Mouse (Mus musculus): Measurements from ENCODE around the gene Fam151b. TPM values are rescaled to one million over a fixed set of nuclear protein-coding genes. Genes with fewer than 3 reads are reported as not detected.

Gene Fam151b
- polyA plus RNA-seq (2014; fragmentation: Nextera tagmentation; extraction: Ambion mirVana), result 0.42 and 0.45 TPM in 2 replicates

DNA sequence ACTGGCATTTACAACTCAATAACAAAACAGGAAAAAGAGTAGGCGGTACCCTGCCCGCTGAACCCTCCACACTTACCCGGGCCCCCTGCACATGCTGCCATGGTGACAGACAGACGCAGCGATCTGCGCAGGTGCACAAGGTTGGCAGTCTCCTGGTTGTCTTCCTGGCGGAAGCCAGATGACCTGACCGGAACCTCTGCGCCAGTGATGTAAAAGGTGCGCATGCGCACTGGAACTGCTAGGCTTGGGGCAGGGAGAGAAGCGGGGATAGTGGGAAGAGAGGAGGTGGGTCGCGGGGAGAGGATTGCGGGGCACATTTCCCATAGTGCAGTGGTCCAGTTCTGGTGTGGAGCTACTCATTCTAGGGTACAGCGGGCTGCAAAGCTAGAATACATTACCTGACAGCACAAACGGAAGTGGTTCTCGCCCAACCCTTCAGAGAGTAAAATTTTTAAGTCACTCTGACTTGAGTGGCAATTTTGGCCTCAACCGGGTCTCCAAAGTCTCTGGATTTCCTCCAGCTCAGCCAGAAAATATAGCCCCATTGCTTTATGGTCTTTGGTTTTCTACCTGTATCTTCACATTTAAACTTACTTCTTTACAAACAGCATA is at the start of gene Fam151b:
Gene Fam151b (minus strand): TSS at position 164 of the 612 bp plus-strand sequence.
- H3K4me3 ChIP-seq (ENCODE audit: low read depth, low read length), result peak within 1 kb of the TSS; percentile 39
- peak; percentile 99 for ATAC-seq (ENCODE audit: insufficient number of reproducible peaks, insufficient read depth, low FRiP score, low read depth)
- no peak within 1 kb of the TSS; the same call in 1 of the 2 replicates for H3K9ac ChIP-seq (replicated peaks; ENCODE audit: low read depth, low read length)
- H3K27ac ChIP-seq (ENCODE audit: low read length), result peak within 1 kb of the TSS; percentile 10; the same call in 1 of the 2 replicates
- no peaks in the 10 kb centered on the region for H3K4me1 ChIP-seq (ENCODE audit: control insufficient read depth, insufficient read depth, low read length)
- H3K36me3 ChIP-seq (ENCODE audit: control insufficient read depth, insufficient read depth, low read length), result peaks cover 5% of the 10 kb centered on the region; the same call in 1 of the 2 replicates
- H3K9me3 ChIP-seq (ENCODE audit: control insufficient read depth, low read depth, low read length), result no peaks in the 10 kb centered on the region
- no peaks in the 10 kb centered on the region for H3K27me3 ChIP-seq (ENCODE audit: control insufficient read depth, insufficient read depth, low read length)
- peak within 1 kb of the TSS; percentile 62 for H3K4me2 ChIP-seq (replicated peaks; ENCODE audit: low read depth, low read length)
- 8% methylated on average over 19 of the region's 19 CpGs for WGBS

DNA sequence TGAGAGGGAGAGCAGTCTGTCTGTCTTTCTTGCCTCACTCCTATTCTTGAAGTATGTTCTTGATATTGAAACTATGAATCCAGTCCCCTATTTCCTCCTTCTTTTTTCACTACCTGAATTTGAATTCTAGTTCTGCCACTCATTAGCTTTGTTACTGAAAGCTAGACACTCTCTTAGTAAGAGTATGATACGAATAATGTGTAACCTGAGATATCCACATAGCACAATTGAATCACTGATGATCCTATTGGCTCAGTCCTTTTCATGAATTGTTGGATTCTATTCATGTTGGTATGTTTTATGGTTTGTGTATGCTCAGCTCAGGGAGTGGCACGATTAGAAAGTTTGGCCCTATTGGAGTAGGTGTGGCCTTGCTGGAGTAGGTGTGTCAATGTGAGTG is 48.4 kb upstream of the Fam151b start:
- Histone ChIP-seq H3K4me2 (replicated peaks; ENCODE audit: low read depth, low read length) (no peak overlapping the region), H3K4me3 (ENCODE audit: low read depth, low read length) (no peak overlapping the region), H3K27ac (ENCODE audit: low read length) (no peak overlapping the region), H3K27me3 (ENCODE audit: control insufficient read depth, insufficient read depth, low read length) (no peaks in the 10 kb centered on the region), H3K4me1 (ENCODE audit: control insufficient read depth, insufficient read depth, low read length) (peaks cover 9% of the 10 kb centered on the region; the same call in 1 of the 2 replicates), H3K9me3 (ENCODE audit: control insufficient read depth, low read depth, low read length) (no peaks in the 10 kb centered on the region), H3K36me3 (ENCODE audit: control insufficient read depth, insufficient read depth, low read length) (no peaks in the 10 kb centered on the region), H3K9ac (replicated peaks; ENCODE audit: low read depth, low read length) (no peak overlapping the region)
- 64% methylated on average over 2 of the region's 2 CpGs for WGBS
- no peak for ATAC-seq (ENCODE audit: insufficient number of reproducible peaks, insufficient read depth, low FRiP score, low read depth)

DNA sequence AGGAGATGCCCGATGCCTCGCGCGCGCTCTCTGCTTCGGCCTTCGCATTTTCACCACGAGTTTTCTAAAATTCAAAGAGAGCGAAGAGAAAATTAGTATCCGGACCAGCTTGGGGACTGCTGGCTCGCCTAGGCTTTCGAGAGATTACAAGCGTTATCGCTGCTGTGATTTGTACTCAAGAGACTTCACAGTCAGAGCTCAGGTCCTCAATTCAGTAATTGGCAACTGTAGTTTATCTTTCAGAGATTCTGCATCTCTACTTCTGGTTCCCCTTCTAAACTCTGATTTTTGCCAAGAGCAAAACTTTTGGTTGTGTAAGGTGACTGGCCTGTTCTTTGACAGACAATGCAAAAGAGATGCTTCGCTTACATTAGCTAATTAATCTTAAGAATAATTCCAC is 47.4 kb upstream of the Fam151b start:
- Histone ChIP-seq H3K4me2 (replicated peaks; ENCODE audit: low read depth, low read length) (peak overlapping the region; percentile 66), H3K27ac (ENCODE audit: low read length) (peak overlapping the region; percentile 93), H3K9ac (replicated peaks; ENCODE audit: low read depth, low read length) (peak overlapping the region; percentile 74), H3K9me3 (ENCODE audit: control insufficient read depth, low read depth, low read length) (no peaks in the 10 kb centered on the region), H3K27me3 (ENCODE audit: control insufficient read depth, insufficient read depth, low read length) (no peaks in the 10 kb centered on the region), H3K4me1 (ENCODE audit: control insufficient read depth, insufficient read depth, low read length) (peaks cover 9% of the 10 kb centered on the region; the same call in 1 of the 2 replicates), H3K36me3 (ENCODE audit: control insufficient read depth, insufficient read depth, low read length) (no peaks in the 10 kb centered on the region), H3K4me3 (ENCODE audit: low read depth, low read length) (peak overlapping the region; percentile 76)
- ATAC-seq (ENCODE audit: insufficient number of reproducible peaks, insufficient read depth, low FRiP score, low read depth), result 0 out of 2 replicates have a peak, but pooled peaks have one; percentile 1
- WGBS, result 5% methylated on average over 15 of the region's 15 CpGs

DNA sequence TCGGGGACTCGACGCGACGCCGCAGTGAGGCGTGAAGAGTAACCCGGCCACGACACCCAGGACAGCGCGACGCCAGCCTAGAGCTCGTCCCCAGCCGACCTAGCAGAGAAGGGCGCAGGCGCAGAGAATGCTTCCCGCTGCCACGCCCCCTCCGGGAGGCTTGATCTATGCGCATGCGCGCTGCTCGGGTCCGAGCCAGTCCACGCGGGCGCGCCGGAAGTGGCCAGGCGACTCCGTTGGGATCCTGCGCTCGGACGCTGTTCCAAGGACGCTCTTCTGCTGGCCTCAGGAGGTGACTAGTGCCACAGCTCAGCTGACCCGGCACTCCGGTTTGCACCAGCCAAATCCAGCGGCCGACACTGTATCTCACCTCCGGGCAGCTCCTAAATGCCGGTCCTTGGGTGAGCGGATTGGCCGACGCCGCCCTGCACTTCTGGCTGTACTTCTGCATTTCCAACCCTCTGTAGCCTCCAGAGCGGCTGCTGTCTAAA is 47.0 kb upstream of the Fam151b start, which contains the start of gene Zfyve16:
Gene Zfyve16 (minus strand): TSS at position 148 of the 491 bp plus-strand sequence.
- Histone ChIP-seq H3K27me3 (ENCODE audit: control insufficient read depth, insufficient read depth, low read length) (no peaks in the 10 kb centered on the region), H3K9me3 (ENCODE audit: control insufficient read depth, low read depth, low read length) (no peaks in the 10 kb centered on the region), H3K9ac (replicated peaks; ENCODE audit: low read depth, low read length) (peak within 1 kb of the TSS; percentile 74), H3K4me1 (ENCODE audit: control insufficient read depth, insufficient read depth, low read length) (peaks cover 9% of the 10 kb centered on the region; the same call in 1 of the 2 replicates), H3K4me3 (ENCODE audit: low read depth, low read length) (peak within 1 kb of the TSS; percentile 76), H3K4me2 (replicated peaks; ENCODE audit: low read depth, low read length) (peak within 1 kb of the TSS; percentile 66), H3K36me3 (ENCODE audit: control insufficient read depth, insufficient read depth, low read length) (no peaks in the 10 kb centered on the region), H3K27ac (ENCODE audit: low read length) (peak within 1 kb of the TSS; percentile 93)
- under 1% methylated on average over 46 of the region's 46 CpGs for WGBS
- ATAC-seq (ENCODE audit: insufficient number of reproducible peaks, insufficient read depth, low FRiP score, low read depth), result peak; percentile 96

DNA sequence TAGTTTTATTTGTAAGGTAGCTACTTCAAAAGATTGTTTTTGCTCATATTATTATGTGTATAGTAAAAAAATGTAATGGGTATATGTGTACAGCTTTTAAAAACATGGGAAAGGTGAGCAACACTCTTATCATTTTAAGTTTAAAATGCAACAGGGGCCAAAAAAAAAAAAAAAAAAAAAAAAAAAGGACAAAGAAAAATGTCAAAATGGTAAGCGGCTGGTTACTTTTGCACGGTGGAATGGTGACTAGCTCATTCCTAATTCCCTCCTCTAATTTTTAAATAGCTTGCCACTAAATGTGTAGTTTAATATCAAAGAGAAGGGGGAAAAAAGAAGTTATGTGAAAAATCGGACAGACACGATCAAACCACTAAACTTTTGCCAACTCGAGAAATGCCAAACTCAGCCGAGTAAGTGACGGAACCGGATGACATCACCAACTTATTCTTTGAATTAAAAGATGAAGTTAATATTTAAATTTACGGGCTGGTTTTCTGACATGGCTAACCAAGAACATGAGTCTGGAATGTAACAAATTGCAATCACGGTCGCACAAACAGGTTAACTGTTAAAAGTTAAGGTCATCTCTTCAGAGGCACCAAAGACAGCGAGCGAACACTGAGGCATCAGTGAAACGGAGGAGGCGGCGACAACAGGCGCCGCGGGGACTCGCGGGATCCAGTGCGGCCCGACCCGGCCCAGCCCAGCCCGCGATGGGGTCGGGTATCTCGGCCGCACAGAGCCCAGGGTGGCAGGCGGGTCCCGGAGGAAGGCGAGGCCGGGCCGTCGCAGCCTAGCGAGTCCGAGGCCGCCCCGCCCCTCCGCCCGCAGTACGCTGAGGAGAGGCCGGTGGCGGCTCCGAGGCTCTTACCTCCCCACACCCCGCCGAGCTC is 46.3 kb upstream of the Fam151b start:
- H3K27me3 ChIP-seq (ENCODE audit: control insufficient read depth, insufficient read depth, low read length), result no peaks in the 10 kb centered on the region
- peak overlapping the region; percentile 93 for H3K27ac ChIP-seq (ENCODE audit: low read length)
- no peaks in the 10 kb centered on the region for H3K36me3 ChIP-seq (ENCODE audit: control insufficient read depth, insufficient read depth, low read length)
- peak overlapping the region; percentile 74 for H3K9ac ChIP-seq (replicated peaks; ENCODE audit: low read depth, low read length)
- WGBS, result 2% methylated on average over 47 of the region's 47 CpGs
- peak overlapping the region; percentile 76 for H3K4me3 ChIP-seq (ENCODE audit: low read depth, low read length)
- peaks cover 9% of the 10 kb centered on the region; the same call in 1 of the 2 replicates for H3K4me1 ChIP-seq (ENCODE audit: control insufficient read depth, insufficient read depth, low read length)
- peak overlapping the region; percentile 66 for H3K4me2 ChIP-seq (replicated peaks; ENCODE audit: low read depth, low read length)
- peak; percentile 91; the same call in 1 of the 2 replicates for ATAC-seq (ENCODE audit: insufficient number of reproducible peaks, insufficient read depth, low FRiP score, low read depth)
- no peaks in the 10 kb centered on the region for H3K9me3 ChIP-seq (ENCODE audit: control insufficient read depth, low read depth, low read length)

DNA sequence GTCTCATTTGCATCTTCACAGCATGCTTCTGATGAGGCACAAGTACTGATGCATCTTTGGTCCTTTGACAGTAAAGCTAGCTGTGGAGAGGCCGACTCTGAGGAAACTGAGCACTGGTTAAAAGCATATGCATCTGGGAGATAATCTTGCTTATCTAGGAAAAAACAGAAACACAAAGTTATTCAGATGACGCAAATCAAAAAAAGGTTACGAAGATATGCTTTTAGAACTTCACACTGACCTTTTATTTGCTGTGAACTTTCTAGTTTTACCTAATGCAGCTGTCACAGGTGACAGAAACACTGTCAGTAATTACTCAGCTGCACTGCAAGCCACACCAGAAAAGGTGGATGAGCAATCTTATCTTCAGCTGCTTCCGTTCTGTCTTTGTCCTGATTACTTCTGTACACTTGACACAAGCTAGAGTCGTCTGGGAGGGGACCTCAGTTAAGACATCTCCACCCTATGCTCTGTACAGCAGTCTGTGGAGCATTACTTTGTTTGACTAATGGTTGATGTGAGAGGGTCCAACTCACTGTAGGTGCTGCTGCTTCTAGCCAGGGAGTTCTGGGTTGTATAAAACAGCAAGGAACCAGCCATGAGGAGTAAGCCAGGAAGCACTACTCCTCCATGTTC is 39.5 kb upstream of the Fam151b start:
- Histone ChIP-seq H3K9me3 (ENCODE audit: control insufficient read depth, low read depth, low read length) (no peaks in the 10 kb centered on the region), H3K27me3 (ENCODE audit: control insufficient read depth, insufficient read depth, low read length) (no peaks in the 10 kb centered on the region), H3K27ac (ENCODE audit: low read length) (no peak overlapping the region), H3K4me2 (replicated peaks; ENCODE audit: low read depth, low read length) (no peak overlapping the region), H3K4me3 (ENCODE audit: low read depth, low read length) (no peak overlapping the region), H3K4me1 (ENCODE audit: control insufficient read depth, insufficient read depth, low read length) (no peaks in the 10 kb centered on the region), H3K9ac (replicated peaks; ENCODE audit: low read depth, low read length) (no peak overlapping the region), H3K36me3 (ENCODE audit: control insufficient read depth, insufficient read depth, low read length) (peaks cover 23% of the 10 kb centered on the region)
- no peak for ATAC-seq (ENCODE audit: insufficient number of reproducible peaks, insufficient read depth, low FRiP score, low read depth)
- WGBS, result 85% methylated on average over 5 of the region's 5 CpGs

DNA sequence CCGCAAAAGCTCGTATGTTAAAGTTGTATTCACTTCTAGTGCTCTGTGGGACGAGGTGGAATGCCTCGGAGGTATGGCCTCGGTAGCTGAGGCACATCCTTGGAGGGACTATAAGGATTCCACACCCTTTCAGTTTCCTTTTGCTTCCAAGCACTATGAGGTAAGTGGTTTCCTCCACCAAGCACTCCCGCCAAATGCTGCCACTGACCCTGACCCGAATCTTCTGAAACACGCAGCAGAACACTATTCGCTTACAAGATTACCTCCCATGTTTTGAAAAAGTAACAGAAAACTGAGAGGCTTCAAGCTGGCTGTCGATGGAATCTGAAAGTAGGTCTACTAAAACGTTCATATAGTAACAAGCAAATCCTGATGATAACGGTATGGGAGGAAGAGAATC is 21.1 kb upstream of the Fam151b start:
- Histone ChIP-seq H3K9me3 (ENCODE audit: control insufficient read depth, low read depth, low read length) (no peaks in the 10 kb centered on the region), H3K4me2 (replicated peaks; ENCODE audit: low read depth, low read length) (no peak overlapping the region), H3K27ac (ENCODE audit: low read length) (no peak overlapping the region), H3K27me3 (ENCODE audit: control insufficient read depth, insufficient read depth, low read length) (no peaks in the 10 kb centered on the region), H3K4me1 (ENCODE audit: control insufficient read depth, insufficient read depth, low read length) (no peaks in the 10 kb centered on the region), H3K36me3 (ENCODE audit: control insufficient read depth, insufficient read depth, low read length) (peaks cover 19% of the 10 kb centered on the region), H3K9ac (replicated peaks; ENCODE audit: low read depth, low read length) (no peak overlapping the region), H3K4me3 (ENCODE audit: low read depth, low read length) (no peak overlapping the region)
- no peak for ATAC-seq (ENCODE audit: insufficient number of reproducible peaks, insufficient read depth, low FRiP score, low read depth)
- WGBS, result 84% methylated on average over 12 of the region's 12 CpGs

DNA sequence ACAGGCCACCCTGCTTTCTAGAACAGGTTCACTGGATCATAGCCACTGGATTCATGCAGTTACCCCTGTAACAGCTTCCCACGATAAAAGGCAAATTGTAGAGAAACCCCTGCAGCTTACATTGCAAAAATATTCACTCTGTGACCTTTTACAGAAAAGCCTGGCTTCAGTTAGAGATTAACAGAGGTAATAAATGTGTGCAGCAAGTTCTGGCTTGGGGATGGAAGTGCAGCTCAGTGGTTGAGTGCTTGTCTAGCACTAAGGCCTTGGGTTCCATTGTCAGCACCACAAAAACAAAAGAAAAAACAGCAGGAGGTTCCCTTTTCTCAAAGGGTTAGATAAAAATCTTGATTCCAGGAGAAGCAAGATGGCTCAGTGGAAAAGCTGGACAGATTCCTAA is 8.1 kb upstream of the Fam151b start:
- H3K36me3 ChIP-seq (ENCODE audit: control insufficient read depth, insufficient read depth, low read length), result peaks cover 21% of the 10 kb centered on the region
- ATAC-seq (ENCODE audit: insufficient number of reproducible peaks, insufficient read depth, low FRiP score, low read depth), result no peak
- no peak overlapping the region for H3K4me3 ChIP-seq (ENCODE audit: low read depth, low read length)
- no peaks in the 10 kb centered on the region for H3K9me3 ChIP-seq (ENCODE audit: control insufficient read depth, low read depth, low read length)
- WGBS, result 98% methylated on average over 1 of the region's 1 CpGs
- H3K4me1 ChIP-seq (ENCODE audit: control insufficient read depth, insufficient read depth, low read length), result no peaks in the 10 kb centered on the region
- H3K27ac ChIP-seq (ENCODE audit: low read length), result no peak overlapping the region
- no peaks in the 10 kb centered on the region for H3K27me3 ChIP-seq (ENCODE audit: control insufficient read depth, insufficient read depth, low read length)
- H3K4me2 ChIP-seq (replicated peaks; ENCODE audit: low read depth, low read length), result no peak overlapping the region
- H3K9ac ChIP-seq (replicated peaks; ENCODE audit: low read depth, low read length), result no peak overlapping the region

Measured in stomach, embryonic 14.5 days (tissue).